Mouse (Mus musculus): Measurements from ENCODE around the gene Crabp1. TPM values are rescaled to one million over a fixed set of nuclear protein-coding genes. Genes with fewer than 3 reads are reported as not detected.
A peak's percentile ranks its signal among the peaks of the same experiment; 100 is the strongest.

The Crabp1 gene
- polyA plus RNA-seq, 1 experiment from 2014 or later: 644 TPM

DNA sequence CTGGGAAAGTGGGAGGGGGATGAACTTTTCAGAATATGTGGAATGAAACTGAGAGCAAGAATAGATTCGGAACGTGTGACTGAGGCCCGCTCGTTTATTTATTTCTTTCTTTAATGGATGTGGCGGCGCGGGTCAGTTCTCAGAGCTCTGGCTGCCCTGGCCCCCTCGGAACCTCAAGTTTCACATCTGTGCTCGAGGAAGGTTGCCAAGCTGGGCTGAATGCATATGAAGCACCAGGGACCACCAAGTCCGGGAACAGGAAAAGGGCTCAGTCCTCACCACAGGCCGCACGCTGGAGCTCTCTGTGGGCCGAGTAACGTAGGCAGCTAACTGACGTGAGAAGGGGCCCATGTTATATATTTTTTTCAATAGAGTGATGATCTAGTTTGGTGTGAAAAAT lies 18.0 kb downstream of the Crabp1 start:
- Histone ChIP-seq H3K4me3 (no peak overlapping the region), H3K4me1 (no peaks in the 10 kb centered on the region), H3K36me3 (no peaks in the 10 kb centered on the region), H3K4me2 (replicated peaks) (no peak overlapping the region), H3K9me3 (no peaks in the 10 kb centered on the region), H3K9ac (no peak overlapping the region), H3K27me3 (replicated peaks) (no peaks in the 10 kb centered on the region), H3K27ac (no peak overlapping the region)
- 59% methylated on average over 15 of the region's 15 CpGs for WGBS
- no peak for ATAC-seq (ENCODE audit: low FRiP score, low read depth)

DNA sequence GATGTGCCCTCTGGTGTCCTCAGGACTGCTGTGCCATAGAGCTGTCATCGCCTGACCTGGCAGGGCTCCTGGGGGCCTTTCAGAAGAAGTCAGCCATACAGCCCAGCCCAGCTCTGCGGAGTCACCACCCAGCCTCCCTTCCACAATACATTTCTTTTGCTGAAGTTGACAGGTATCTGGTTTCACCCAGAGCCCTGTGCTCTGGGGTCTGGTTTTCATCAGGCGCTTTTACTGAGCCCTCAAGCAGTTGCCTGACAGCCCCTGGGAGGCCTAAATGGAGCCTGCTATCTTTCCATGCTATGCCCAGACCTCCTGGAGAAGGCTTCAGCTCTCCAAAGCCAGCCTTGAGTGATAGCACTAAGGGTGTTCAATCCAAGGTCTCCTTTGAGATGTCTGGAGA lies 19.5 kb downstream of the Crabp1 start:
- Histone ChIP-seq H3K4me2 (replicated peaks) (no peak overlapping the region), H3K27ac (no peak overlapping the region), H3K9me3 (no peaks in the 10 kb centered on the region), H3K9ac (no peak overlapping the region), H3K27me3 (replicated peaks) (no peaks in the 10 kb centered on the region), H3K4me3 (no peak overlapping the region), H3K36me3 (no peaks in the 10 kb centered on the region), H3K4me1 (peaks cover 4% of the 10 kb centered on the region; the same call in 1 of the 2 replicates)
- ATAC-seq (ENCODE audit: low FRiP score, low read depth): no peak
- 75% methylated on average over 3 of the region's 3 CpGs for WGBS

DNA sequence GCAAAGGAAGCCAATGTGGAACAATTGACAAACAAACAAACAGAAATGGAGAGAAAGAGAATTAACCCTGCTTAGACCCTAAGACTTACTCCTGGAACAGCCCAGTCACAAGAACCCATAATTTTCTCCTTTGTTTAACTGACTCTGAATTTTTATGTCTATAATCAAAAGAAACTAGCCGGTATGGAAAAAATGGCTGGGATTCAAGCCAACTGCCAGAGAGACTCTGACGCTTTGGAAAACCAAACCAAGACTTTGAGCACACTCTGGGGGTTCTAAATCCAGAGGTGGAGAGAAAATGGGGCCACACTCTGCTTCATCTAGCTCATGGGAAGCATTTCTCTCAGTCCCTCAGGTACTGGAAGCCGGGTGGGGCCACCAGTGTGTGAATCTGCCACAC lies 20.7 kb downstream of the Crabp1 start:
- no peak for ATAC-seq (ENCODE audit: low FRiP score, low read depth)
- Histone ChIP-seq H3K9me3 (no peaks in the 10 kb centered on the region), H3K9ac (no peak overlapping the region), H3K4me1 (peaks cover 4% of the 10 kb centered on the region; the same call in 1 of the 2 replicates), H3K4me3 (no peak overlapping the region), H3K27ac (no peak overlapping the region), H3K36me3 (no peaks in the 10 kb centered on the region), H3K4me2 (replicated peaks) (no peak overlapping the region), H3K27me3 (replicated peaks) (no peaks in the 10 kb centered on the region)
- 87% methylated on average over 3 of the region's 3 CpGs for WGBS

DNA sequence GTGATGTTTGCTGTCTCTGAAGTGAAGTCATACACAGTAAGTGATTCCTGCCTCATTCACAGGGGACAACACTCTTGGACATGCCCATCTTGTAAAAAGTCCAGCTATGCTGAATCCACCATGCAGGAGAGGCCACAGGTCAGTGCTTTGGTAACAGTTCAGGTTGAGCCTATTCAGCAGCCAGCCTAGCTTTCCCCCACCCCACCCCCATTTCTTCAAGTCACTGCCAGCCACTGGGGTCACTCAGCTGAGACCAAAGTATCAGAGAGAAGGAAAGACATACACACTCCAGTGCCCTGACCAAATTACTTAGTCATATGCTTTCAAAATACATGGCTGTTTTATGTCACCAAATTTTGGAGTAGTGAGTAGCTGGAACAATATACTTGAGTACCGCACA lies 21.5 kb downstream of the Crabp1 start:
- Histone ChIP-seq H3K4me3 (no peak overlapping the region), H3K4me2 (replicated peaks) (no peak overlapping the region), H3K9ac (no peak overlapping the region), H3K4me1 (peaks cover 4% of the 10 kb centered on the region; the same call in 1 of the 2 replicates), H3K27me3 (replicated peaks) (no peaks in the 10 kb centered on the region), H3K36me3 (no peaks in the 10 kb centered on the region), H3K27ac (no peak overlapping the region), H3K9me3 (no peaks in the 10 kb centered on the region)
- 91% methylated on average over 1 of the region's 1 CpGs for WGBS
- no peak for ATAC-seq (ENCODE audit: low FRiP score, low read depth)

DNA sequence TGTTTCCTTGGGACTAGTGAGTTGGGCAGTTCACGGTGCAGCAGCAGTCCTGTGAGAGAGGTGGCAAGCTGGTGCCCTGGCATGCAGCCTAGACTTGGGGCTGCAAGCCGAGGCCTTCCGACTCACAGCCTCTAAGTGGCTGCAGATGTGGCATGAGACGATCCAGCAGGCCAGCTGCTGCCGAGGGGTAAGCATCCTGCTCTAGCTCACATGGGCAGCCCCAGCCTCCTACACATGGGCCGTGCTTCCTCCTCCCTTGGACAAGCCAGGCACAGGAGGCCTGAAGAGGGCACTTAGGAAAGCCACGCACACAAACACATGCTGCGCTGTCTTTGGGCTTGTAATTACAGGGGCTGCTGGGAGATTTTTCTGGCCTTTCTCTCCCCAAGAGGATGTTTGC lies 23.2 kb downstream of the Crabp1 start:
- no peak for ATAC-seq (ENCODE audit: low FRiP score, low read depth)
- 57% methylated on average over 8 of the region's 8 CpGs for WGBS
- H3K27ac ChIP-seq: no peak overlapping the region

DNA sequence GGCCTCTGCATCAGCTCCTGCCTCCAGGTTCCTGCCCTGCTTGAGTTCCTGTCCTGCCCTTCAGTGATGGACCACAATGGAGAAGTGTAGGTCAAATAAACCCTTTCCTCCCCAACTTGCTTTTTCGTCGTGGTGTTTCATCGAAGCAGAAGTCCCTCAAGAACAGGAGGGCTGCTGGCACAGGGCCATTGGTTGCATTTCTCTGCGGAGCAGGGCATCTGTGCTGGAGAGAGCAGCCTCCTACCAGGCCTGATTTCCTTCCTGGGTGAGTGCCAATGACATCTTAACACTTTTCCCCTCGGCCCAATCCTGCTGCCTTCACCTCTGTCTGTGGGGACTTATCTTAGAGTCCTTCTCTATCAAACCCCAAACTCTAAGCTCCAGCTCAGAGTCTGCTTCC lies 25.7 kb downstream of the Crabp1 start:
- H3K27me3 ChIP-seq (replicated peaks): no peaks in the 10 kb centered on the region
- no peaks in the 10 kb centered on the region for H3K36me3 ChIP-seq
- H3K9ac ChIP-seq: no peak overlapping the region
- no peak overlapping the region for H3K4me2 ChIP-seq (replicated peaks)
- H3K4me1 ChIP-seq: peaks cover 4% of the 10 kb centered on the region; the same call in 1 of the 2 replicates
- no peak for ATAC-seq (ENCODE audit: low FRiP score, low read depth)
- H3K4me3 ChIP-seq: no peak overlapping the region
- WGBS: 70% methylated on average over 5 of the region's 5 CpGs
- H3K9me3 ChIP-seq: no peaks in the 10 kb centered on the region
- H3K27ac ChIP-seq: no peak overlapping the region

More for the DNA sequence above, 23.2 kb downstream of the Crabp1 start:
- no peak overlapping the region for H3K9ac ChIP-seq
- H3K4me3 ChIP-seq: no peak overlapping the region
- H3K4me2 ChIP-seq (replicated peaks): no peak overlapping the region
- no peaks in the 10 kb centered on the region for H3K9me3 ChIP-seq
- H3K36me3 ChIP-seq: no peaks in the 10 kb centered on the region
- H3K4me1 ChIP-seq: peaks cover 4% of the 10 kb centered on the region; the same call in 1 of the 2 replicates
- H3K27me3 ChIP-seq (replicated peaks): no peaks in the 10 kb centered on the region

DNA sequence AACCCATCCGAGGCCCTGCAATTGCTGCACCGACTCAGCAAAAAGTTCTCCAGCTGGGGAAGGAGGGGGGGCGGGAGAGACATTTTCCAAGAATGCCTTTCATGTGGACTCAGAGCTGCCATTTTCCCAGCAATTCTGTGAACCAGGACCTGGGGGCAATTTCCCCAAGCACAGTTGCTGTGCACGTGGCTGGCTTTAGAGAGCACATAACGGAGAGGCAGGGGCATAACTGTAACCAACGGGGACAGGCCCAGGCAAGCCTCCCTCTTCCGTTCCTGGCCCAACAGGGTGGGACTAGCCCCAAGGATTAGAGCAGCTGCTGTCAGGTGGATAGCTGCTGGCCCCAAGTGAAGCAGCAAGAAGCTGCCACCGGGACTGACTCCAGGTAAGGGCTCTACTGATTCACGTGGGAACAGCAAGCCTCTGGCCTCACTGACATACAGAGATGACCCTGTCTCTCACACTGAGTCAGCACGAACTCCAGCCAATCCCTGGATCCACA lies 37.0 kb downstream of the Crabp1 start:
- H3K27me3 ChIP-seq (replicated peaks): no peaks in the 10 kb centered on the region
- 31% methylated on average over 10 of the region's 10 CpGs for WGBS
- no peaks in the 10 kb centered on the region for H3K36me3 ChIP-seq
- H3K4me1 ChIP-seq: peaks cover 6% of the 10 kb centered on the region; the same call in 1 of the 2 replicates
- no peaks in the 10 kb centered on the region for H3K9me3 ChIP-seq
- no peak overlapping the region for H3K4me3 ChIP-seq
- no peak overlapping the region for H3K4me2 ChIP-seq (replicated peaks)
- H3K9ac ChIP-seq: no peak overlapping the region
- no peak for ATAC-seq (ENCODE audit: low FRiP score, low read depth)
- H3K27ac ChIP-seq: no peak overlapping the region

DNA sequence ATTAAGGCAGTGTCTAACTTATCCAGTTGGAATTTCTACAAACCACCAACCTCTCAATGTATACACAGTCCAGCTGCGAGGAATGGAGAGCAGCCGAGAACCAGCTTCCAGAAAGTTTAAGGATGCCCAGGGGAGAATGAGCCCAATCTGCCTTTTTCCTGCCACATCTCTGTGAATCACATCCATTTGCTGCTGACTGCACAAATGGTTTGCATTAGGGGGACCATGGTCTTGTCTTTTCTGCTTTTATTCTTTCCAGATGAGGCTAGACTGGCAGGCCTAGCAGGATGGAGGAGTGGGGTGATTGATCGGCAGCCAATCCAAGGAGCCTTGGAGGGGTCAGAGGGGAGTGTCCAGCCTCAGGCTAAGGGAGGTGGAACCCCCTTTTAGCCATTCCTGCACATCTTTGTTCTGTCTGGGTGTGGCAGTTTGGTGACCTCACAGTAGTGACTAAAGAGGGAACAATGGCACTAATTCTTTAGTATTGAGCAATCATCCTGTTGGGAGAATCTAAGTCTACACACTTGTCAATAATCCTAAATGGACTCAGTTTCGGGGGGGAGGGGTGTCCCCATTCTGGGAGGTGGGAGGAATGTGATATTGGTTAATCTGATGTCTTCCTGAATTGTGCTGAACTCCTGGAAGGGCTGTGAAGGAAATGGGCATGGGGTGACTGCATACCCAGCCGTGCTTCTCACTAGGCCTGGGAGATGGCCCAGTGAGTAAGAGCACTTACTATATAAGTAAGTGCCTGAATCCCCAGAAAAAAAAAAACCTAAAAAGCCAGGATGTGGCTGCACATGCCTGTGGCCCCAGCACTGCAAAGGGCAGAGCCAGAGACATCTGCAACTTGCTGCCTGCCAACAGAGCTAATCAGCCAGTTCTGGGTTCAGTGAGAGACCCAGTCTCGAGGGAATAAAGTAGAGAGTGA lies 38.5 kb downstream of the Crabp1 start:
- no peak for ATAC-seq (ENCODE audit: low FRiP score, low read depth)
- Histone ChIP-seq H3K4me2 (replicated peaks) (no peak overlapping the region), H3K36me3 (no peaks in the 10 kb centered on the region), H3K4me3 (no peak overlapping the region), H3K27ac (no peak overlapping the region), H3K4me1 (peaks cover 6% of the 10 kb centered on the region; the same call in 1 of the 2 replicates), H3K27me3 (replicated peaks) (no peaks in the 10 kb centered on the region), H3K9ac (no peak overlapping the region), H3K9me3 (no peaks in the 10 kb centered on the region)
- WGBS: 55% methylated on average over 6 of the region's 6 CpGs

DNA sequence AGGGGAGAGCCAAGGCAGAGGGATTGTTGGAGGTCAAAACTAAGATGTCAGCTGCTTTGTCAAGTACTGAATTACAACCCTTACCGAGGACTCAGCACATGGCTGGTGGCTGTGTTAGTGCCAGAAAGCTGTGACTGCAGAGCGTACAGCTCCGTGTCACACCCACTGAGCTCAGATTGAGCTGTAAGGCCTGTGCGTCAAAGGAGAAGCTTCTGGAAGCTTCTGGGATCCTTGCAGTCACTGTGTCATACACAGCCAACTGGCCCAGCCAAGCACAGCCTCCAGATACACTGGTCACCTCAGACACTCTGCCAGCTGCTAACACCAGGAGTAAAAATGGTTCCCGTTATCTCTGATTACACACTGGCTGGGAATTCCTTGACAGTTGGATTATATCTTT lies 39.8 kb downstream of the Crabp1 start:
- Histone ChIP-seq H3K27me3 (replicated peaks) (no peaks in the 10 kb centered on the region), H3K36me3 (no peaks in the 10 kb centered on the region), H3K4me3 (no peak overlapping the region), H3K9me3 (no peaks in the 10 kb centered on the region), H3K4me2 (replicated peaks) (no peak overlapping the region), H3K27ac (no peak overlapping the region), H3K4me1 (peaks cover 6% of the 10 kb centered on the region; the same call in 1 of the 2 replicates), H3K9ac (no peak overlapping the region)
- no peak for ATAC-seq (ENCODE audit: low FRiP score, low read depth)
- WGBS: 75% methylated on average over 5 of the region's 5 CpGs

DNA sequence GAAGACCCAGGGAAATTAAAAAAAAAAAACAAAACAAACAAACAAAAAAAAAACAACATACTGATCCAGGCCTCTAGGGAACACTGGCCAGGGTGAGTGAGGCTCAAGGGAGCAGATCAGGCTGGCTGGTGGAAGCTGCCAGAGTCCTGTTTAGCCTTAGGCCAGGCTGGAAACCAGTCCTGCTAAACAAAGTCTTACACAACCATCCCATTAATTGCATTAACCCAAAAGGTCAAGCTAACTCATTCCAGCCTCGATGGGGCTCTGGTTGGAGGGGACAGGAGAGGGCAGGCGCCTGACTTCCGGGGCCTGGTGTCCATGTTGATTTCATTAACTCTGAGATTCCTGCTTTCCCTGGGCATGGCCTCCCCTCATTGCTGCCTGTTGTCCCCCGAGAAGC lies 43.2 kb downstream of the Crabp1 start:
- 69% methylated on average over 4 of the region's 4 CpGs for WGBS
- H3K9me3 ChIP-seq: no peaks in the 10 kb centered on the region
- no peaks in the 10 kb centered on the region for H3K36me3 ChIP-seq
- no peak for ATAC-seq (ENCODE audit: low FRiP score, low read depth)
- H3K4me1 ChIP-seq: peaks cover 11% of the 10 kb centered on the region
- no peaks in the 10 kb centered on the region for H3K27me3 ChIP-seq (replicated peaks)
- no peak overlapping the region for H3K27ac ChIP-seq
- H3K9ac ChIP-seq: no peak overlapping the region
- no peak overlapping the region for H3K4me2 ChIP-seq (replicated peaks)
- H3K4me3 ChIP-seq: no peak overlapping the region

DNA sequence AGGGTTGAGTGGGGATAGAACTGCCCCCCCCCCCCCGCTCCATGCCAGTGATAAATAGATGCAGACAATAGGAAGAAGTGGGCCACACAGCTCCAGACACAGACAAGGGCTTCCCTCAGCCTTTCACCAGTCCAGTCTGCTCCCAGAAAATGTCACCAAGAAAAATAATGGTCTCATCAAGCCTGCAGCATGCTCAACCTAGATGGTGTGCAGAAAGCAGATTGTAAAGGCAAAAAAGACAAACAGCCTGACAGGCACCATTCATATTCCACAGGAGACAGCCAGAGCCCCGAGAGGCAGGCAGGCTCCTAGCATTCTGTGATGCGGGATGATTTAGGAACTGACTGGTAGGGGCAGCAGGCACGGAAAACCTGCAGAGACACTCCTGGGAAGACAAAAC lies 45.4 kb downstream of the Crabp1 start:
- peak overlapping the region; percentile 31; the same call in 1 of the 2 replicates for H3K4me2 ChIP-seq (replicated peaks)
- H3K9me3 ChIP-seq: no peaks in the 10 kb centered on the region
- no peak overlapping the region for H3K9ac ChIP-seq
- H3K27me3 ChIP-seq (replicated peaks): no peaks in the 10 kb centered on the region
- H3K4me3 ChIP-seq: no peak overlapping the region
- 17% methylated on average over 4 of the region's 4 CpGs for WGBS
- H3K4me1 ChIP-seq: peaks cover 11% of the 10 kb centered on the region
- ATAC-seq (ENCODE audit: low FRiP score, low read depth): peak; percentile 66
- H3K36me3 ChIP-seq: no peaks in the 10 kb centered on the region
- H3K27ac ChIP-seq: no peak overlapping the region

DNA sequence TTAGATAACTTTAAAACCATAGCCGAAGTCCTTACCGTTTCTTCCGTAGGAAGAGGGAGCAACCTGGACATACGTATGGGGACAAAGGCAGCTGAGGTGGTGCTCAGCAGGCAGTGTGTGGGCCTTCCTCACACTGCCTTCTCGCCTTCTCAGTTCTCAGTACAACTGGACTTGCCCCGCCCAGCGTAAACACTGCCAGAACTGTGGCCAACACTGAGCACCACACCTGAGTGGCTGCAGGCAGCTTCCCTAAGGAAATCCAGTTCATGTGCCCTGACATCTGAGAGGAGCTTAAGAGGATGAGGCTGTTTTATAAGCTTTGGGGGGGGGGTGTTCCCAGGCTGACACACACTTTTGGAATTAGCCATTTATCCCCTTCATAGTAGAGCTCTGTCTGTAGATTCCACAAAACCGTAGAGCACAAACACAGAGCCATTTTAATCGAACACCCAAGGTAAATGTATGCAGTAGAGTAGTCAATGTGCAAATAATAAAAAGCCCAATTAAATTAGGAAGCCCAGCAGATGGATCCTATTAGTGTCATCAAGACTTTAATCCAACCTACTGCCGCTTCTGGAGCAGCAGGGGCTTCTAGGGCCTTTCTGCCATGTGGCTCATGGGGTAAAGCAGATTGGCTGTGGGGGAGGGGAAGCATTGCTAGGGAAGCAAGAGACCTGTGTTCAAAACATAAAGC lies 52.1 kb downstream of the Crabp1 start:
- H3K27ac ChIP-seq: no peak overlapping the region
- H3K4me3 ChIP-seq: no peak overlapping the region
- H3K4me1 ChIP-seq: peaks cover 6% of the 10 kb centered on the region; the same call in 1 of the 2 replicates
- H3K9me3 ChIP-seq: no peaks in the 10 kb centered on the region
- no peaks in the 10 kb centered on the region for H3K36me3 ChIP-seq
- H3K4me2 ChIP-seq (replicated peaks): no peak overlapping the region
- no peak for ATAC-seq (ENCODE audit: low FRiP score, low read depth)
- 75% methylated on average over 10 of the region's 10 CpGs for WGBS
- H3K27me3 ChIP-seq (replicated peaks): peaks cover 3% of the 10 kb centered on the region; the same call in 1 of the 2 replicates
- no peak overlapping the region for H3K9ac ChIP-seq

Data from neural tube, embryonic 12.5 days (tissue).